Mouse (Mus musculus): ENCODE results near the gene Styx. TPM values are rescaled to one million over a fixed set of nuclear protein-coding genes. Genes with fewer than 3 reads are reported as not detected.

Styx gene
- 31.5 and 34.8 TPM in 2 replicates for polyA plus RNA-seq (2014; fragmentation: Nextera tagmentation; extraction: Ambion mirVana)

- no peaks in the 10 kb centered on the region for H3K9me3 ChIP-seq (ENCODE audit: control insufficient read depth, low read length)
- H3K27me3 ChIP-seq (ENCODE audit: control insufficient read depth, insufficient read depth, low read length) = no peaks in the 10 kb centered on the region
- peaks cover 3% of the 10 kb centered on the region; the same call in 1 of the 2 replicates for H3K4me1 ChIP-seq (ENCODE audit: control insufficient read depth, insufficient read depth, low read length)
- H3K4me3 ChIP-seq (ENCODE audit: low read depth, low read length) = peak within 1 kb of the TSS; percentile 51
- DNase-seq (ENCODE audit: low spot score, missing footprints) = peak; percentile 99
- peak within 1 kb of the TSS; percentile 63 for H3K9ac ChIP-seq (ENCODE audit: low read length)
- H3K4me2 ChIP-seq = peak within 1 kb of the TSS; percentile 66
- peak; percentile 98 for ATAC-seq (ENCODE audit: low FRiP score)
- H3K36me3 ChIP-seq (ENCODE audit: control insufficient read depth, insufficient read depth, low read length) = peaks cover 6% of the 10 kb centered on the region
- under 1% methylated on average over 56 of the region's 93 CpGs for WGBS
- H3K27ac ChIP-seq (ENCODE audit: low read depth, low read length) = no peak within 1 kb of the TSS; the same call in 1 of the 2 replicates
Measured at GRCm38 (mm10) chr14:45350931-45351859, at the start of gene Styx. Gene Styx, plus strand, starts transcription at chr14:45351093.

GRCm38 (mm10) chr14:45303939-45304338 lies 47.0 kb upstream of the Styx start:
- DNase-seq (ENCODE audit: low spot score, missing footprints) (no peak), ATAC-seq (ENCODE audit: low FRiP score) (peak; percentile 77)
- H3K9me3 ChIP-seq (ENCODE audit: control insufficient read depth, low read length) = no peaks in the 10 kb centered on the region
- no peak overlapping the region for H3K9ac ChIP-seq (ENCODE audit: low read length)
- H3K27ac ChIP-seq (ENCODE audit: low read depth, low read length) = no peak overlapping the region
- no peaks in the 10 kb centered on the region for H3K4me1 ChIP-seq (ENCODE audit: control insufficient read depth, insufficient read depth, low read length)
- no peak overlapping the region for H3K4me2 ChIP-seq
- no peaks in the 10 kb centered on the region; the same call in 1 of the 2 replicates for H3K36me3 ChIP-seq (ENCODE audit: control insufficient read depth, insufficient read depth, low read length)
- no peaks in the 10 kb centered on the region for H3K27me3 ChIP-seq (ENCODE audit: control insufficient read depth, insufficient read depth, low read length)
- H3K4me3 ChIP-seq (ENCODE audit: low read depth, low read length) = no peak overlapping the region
- 54% methylated on average over 4 of the region's 4 CpGs for WGBS

- Histone ChIP-seq H3K27ac (ENCODE audit: low read depth, low read length) (no peak overlapping the region), H3K9me3 (ENCODE audit: control insufficient read depth, low read length) (no peaks in the 10 kb centered on the region), H3K4me3 (ENCODE audit: low read depth, low read length) (no peak overlapping the region), H3K4me1 (ENCODE audit: control insufficient read depth, insufficient read depth, low read length) (no peaks in the 10 kb centered on the region), H3K27me3 (ENCODE audit: control insufficient read depth, insufficient read depth, low read length) (no peaks in the 10 kb centered on the region), H3K9ac (ENCODE audit: low read length) (no peak overlapping the region), H3K4me2 (no peak overlapping the region), H3K36me3 (ENCODE audit: control insufficient read depth, insufficient read depth, low read length) (no peaks in the 10 kb centered on the region; the same call in 1 of the 2 replicates)
- WGBS = 64% methylated on average over 4 of the region's 4 CpGs
- DNase-seq (ENCODE audit: low spot score, missing footprints) (no peak), ATAC-seq (ENCODE audit: low FRiP score) (no peak)
Measured at GRCm38 (mm10) chr14:45304389-45304788, 46.5 kb upstream of the Styx start.

- no peaks in the 10 kb centered on the region; the same call in 1 of the 2 replicates for H3K36me3 ChIP-seq (ENCODE audit: control insufficient read depth, insufficient read depth, low read length)
- H3K4me1 ChIP-seq (ENCODE audit: control insufficient read depth, insufficient read depth, low read length) = no peaks in the 10 kb centered on the region
- H3K4me2 ChIP-seq = no peak overlapping the region
- no peaks in the 10 kb centered on the region for H3K27me3 ChIP-seq (ENCODE audit: control insufficient read depth, insufficient read depth, low read length)
- H3K9me3 ChIP-seq (ENCODE audit: control insufficient read depth, low read length) = no peaks in the 10 kb centered on the region
- no peak for ATAC-seq (ENCODE audit: low FRiP score)
- H3K4me3 ChIP-seq (ENCODE audit: low read depth, low read length) = no peak overlapping the region
- WGBS = 93% methylated on average over 5 of the region's 5 CpGs
- DNase-seq (ENCODE audit: low spot score, missing footprints) = no peak
- H3K9ac ChIP-seq (ENCODE audit: low read length) = no peak overlapping the region
- H3K27ac ChIP-seq (ENCODE audit: low read depth, low read length) = no peak overlapping the region
Measured at GRCm38 (mm10) chr14:45305852-45306251, 45.0 kb upstream of the Styx start.

- no peaks in the 10 kb centered on the region for H3K36me3 ChIP-seq (ENCODE audit: control insufficient read depth, insufficient read depth, low read length)
- no peaks in the 10 kb centered on the region for H3K4me1 ChIP-seq (ENCODE audit: control insufficient read depth, insufficient read depth, low read length)
- WGBS = 90% methylated on average over 8 of the region's 8 CpGs
- no peaks in the 10 kb centered on the region for H3K9me3 ChIP-seq (ENCODE audit: control insufficient read depth, low read length)
- DNase-seq (ENCODE audit: low spot score, missing footprints) (no peak), ATAC-seq (ENCODE audit: low FRiP score) (no peak)
- H3K27me3 ChIP-seq (ENCODE audit: control insufficient read depth, insufficient read depth, low read length) = no peaks in the 10 kb centered on the region
- H3K4me3 ChIP-seq (ENCODE audit: low read depth, low read length) = no peak overlapping the region
- no peak overlapping the region for H3K9ac ChIP-seq (ENCODE audit: low read length)
- H3K27ac ChIP-seq (ENCODE audit: low read depth, low read length) = no peak overlapping the region
- no peak overlapping the region for H3K4me2 ChIP-seq
Measured at GRCm38 (mm10) chr14:45307630-45308328, 43.1 kb upstream of the Styx start.

GRCm38 (mm10) chr14:45309646-45310045 lies 41.2 kb upstream of the Styx start:
- DNase-seq (ENCODE audit: low spot score, missing footprints) = no peak
- Histone ChIP-seq H3K4me3 (ENCODE audit: low read depth, low read length) (no peak overlapping the region), H3K4me1 (ENCODE audit: control insufficient read depth, insufficient read depth, low read length) (no peaks in the 10 kb centered on the region), H3K4me2 (no peak overlapping the region), H3K36me3 (ENCODE audit: control insufficient read depth, insufficient read depth, low read length) (no peaks in the 10 kb centered on the region), H3K27ac (ENCODE audit: low read depth, low read length) (no peak overlapping the region), H3K9ac (ENCODE audit: low read length) (no peak overlapping the region), H3K9me3 (ENCODE audit: control insufficient read depth, low read length) (no peaks in the 10 kb centered on the region), H3K27me3 (ENCODE audit: control insufficient read depth, insufficient read depth, low read length) (no peaks in the 10 kb centered on the region)
- 92% methylated on average over 13 of the region's 13 CpGs for WGBS
- no peak for ATAC-seq (ENCODE audit: low FRiP score)

GRCm38 (mm10) chr14:45310101-45310500 lies 40.8 kb upstream of the Styx start:
- H3K9ac ChIP-seq (ENCODE audit: low read length) = no peak overlapping the region
- no peak for DNase-seq (ENCODE audit: low spot score, missing footprints)
- H3K4me1 ChIP-seq (ENCODE audit: control insufficient read depth, insufficient read depth, low read length) = no peaks in the 10 kb centered on the region
- H3K36me3 ChIP-seq (ENCODE audit: control insufficient read depth, insufficient read depth, low read length) = no peaks in the 10 kb centered on the region
- ATAC-seq (ENCODE audit: low FRiP score) = no peak
- H3K27me3 ChIP-seq (ENCODE audit: control insufficient read depth, insufficient read depth, low read length) = no peaks in the 10 kb centered on the region
- H3K27ac ChIP-seq (ENCODE audit: low read depth, low read length) = no peak overlapping the region
- H3K4me2 ChIP-seq = no peak overlapping the region
- no peak overlapping the region for H3K4me3 ChIP-seq (ENCODE audit: low read depth, low read length)
- 92% methylated on average over 14 of the region's 14 CpGs for WGBS
- no peaks in the 10 kb centered on the region for H3K9me3 ChIP-seq (ENCODE audit: control insufficient read depth, low read length)

GRCm38 (mm10) chr14:45316927-45317326 lies 34.0 kb upstream of the Styx start:
- Histone ChIP-seq H3K4me3 (ENCODE audit: low read depth, low read length) (peak overlapping the region; percentile 79; the same call in 1 of the 2 replicates), H3K9me3 (ENCODE audit: control insufficient read depth, low read length) (no peaks in the 10 kb centered on the region), H3K4me2 (peak overlapping the region; percentile 82), H3K9ac (ENCODE audit: low read length) (no peak overlapping the region), H3K27ac (ENCODE audit: low read depth, low read length) (no peak overlapping the region), H3K4me1 (ENCODE audit: control insufficient read depth, insufficient read depth, low read length) (peaks cover 6% of the 10 kb centered on the region), H3K36me3 (ENCODE audit: control insufficient read depth, insufficient read depth, low read length) (no peaks in the 10 kb centered on the region), H3K27me3 (ENCODE audit: control insufficient read depth, insufficient read depth, low read length) (no peaks in the 10 kb centered on the region)
- 86% methylated on average over 5 of the region's 5 CpGs for WGBS
- no peak for ATAC-seq (ENCODE audit: low FRiP score)
- DNase-seq (ENCODE audit: low spot score, missing footprints) = no peak
